ENCODE assay signal across 20 mouse cellular contexts in the genomic region with DNA sequence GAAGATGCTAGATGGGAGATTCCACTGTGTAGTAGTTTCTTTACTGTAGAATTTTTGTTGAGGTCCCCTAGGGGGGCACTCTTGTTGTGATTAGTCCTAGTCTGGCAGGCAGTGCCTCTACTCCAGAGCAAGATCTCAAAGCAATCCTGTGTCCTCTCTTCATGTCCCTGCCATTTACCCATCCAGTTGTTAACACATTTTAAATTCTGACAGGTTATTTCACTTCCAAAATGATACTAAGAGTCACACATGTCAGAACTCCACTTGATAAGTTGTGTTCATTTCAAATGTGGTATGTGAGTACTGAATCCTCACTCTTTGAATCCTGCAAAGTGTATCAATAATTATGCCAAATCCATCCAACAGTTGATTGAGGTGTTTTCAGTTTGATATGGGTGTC.
"Had no signal": no experiment of that assay in that cellular context is flagged by ENCODE, and none has a peak within 500 bp of the region (broad histone marks: within the 10 kb centered on the region; RNA-seq: fewer than 3 reads in every experiment).

No protein-coding gene starts in this region.

- H3K9ac ChIP-seq: limb, embryonic 12.5 days; limb, embryonic 15.5 days; liver, embryonic 12.5 days; liver, embryonic 15.5 days; lung, embryonic 15.5 days; midbrain, embryonic 13.5 days had no signal

- H3K27ac ChIP-seq: kidney, postnatal 0 days; limb, embryonic 12.5 days; limb, embryonic 15.5 days; liver, embryonic 12.5 days; liver, embryonic 15.5 days; lung, embryonic 15.5 days; midbrain, embryonic 10.5 days; midbrain, embryonic 13.5 days; stomach, postnatal 0 days had no signal

- H3K27me3 ChIP-seq: limb, embryonic 12.5 days; limb, embryonic 15.5 days; liver, embryonic 15.5 days; megakaryocyte, embryonic 14.5 days had no signal

- ATAC-seq: liver, embryonic 12.5 days; midbrain, embryonic 13.5 days; midbrain, embryonic 16.5 days had no signal

- H3K36me3 ChIP-seq: limb, embryonic 12.5 days; limb, embryonic 15.5 days; liver, embryonic 12.5 days; liver, embryonic 15.5 days; lung, embryonic 15.5 days; midbrain, embryonic 10.5 days; midbrain, embryonic 13.5 days had no signal

- DNase-seq: kidney, adult 2 months; kidney, postnatal 36 days; lung, adult 18-20 months; lung, postnatal 10 days; lung, postnatal 36 days; thymus, adult 2 months; thymus, postnatal 14 days; thymus, postnatal 4 days had no signal

- H3K4me1 ChIP-seq: limb, embryonic 15.5 days; liver, embryonic 12.5 days; liver, embryonic 15.5 days; lung, embryonic 15.5 days; megakaryocyte, embryonic 14.5 days had no signal

- H3K9me3 ChIP-seq: limb, embryonic 12.5 days; limb, embryonic 15.5 days; liver, embryonic 12.5 days; liver, embryonic 15.5 days; lung, embryonic 15.5 days; megakaryocyte, embryonic 14.5 days; midbrain, embryonic 10.5 days; midbrain, embryonic 13.5 days had no signal

- H3K4me3 ChIP-seq: limb, embryonic 12.5 days; limb, embryonic 15.5 days; liver, embryonic 12.5 days; liver, embryonic 15.5 days; lung, embryonic 15.5 days; megakaryocyte, embryonic 14.5 days; midbrain, embryonic 10.5 days; midbrain, embryonic 13.5 days; myocyte had no signal

- H3K4me2 ChIP-seq: limb, embryonic 12.5 days; limb, embryonic 15.5 days; liver, embryonic 12.5 days; liver, embryonic 15.5 days; lung, embryonic 15.5 days; midbrain, embryonic 13.5 days had no signal
